Mouse (Mus musculus) heart, embryonic 14.5 days (tissue): ENCODE data around the gene Smg7. TPM values are rescaled to one million over a fixed set of nuclear protein-coding genes. Genes with fewer than 3 reads are reported as not detected.

Source experiments
- ATAC-seq: fragments of 200-750 bp; cut with Nextera tagmentation; 2 replicates; pipeline ENCODE4 v1.8.0; 2017; ENCODE audit warnings: low read depth, moderate TSS enrichment; ENCODE audit not compliant: insufficient number of reproducible peaks, insufficient read depth, low FRiP score
- H3K27ac ChIP-seq, 2 experiments: fragments of 200-500 bp in 1 of 2; fragments of 300-500 bp in 1 of 2; sonication (generic) in 1 of 2; replicated peaks in 1 of 2; 2 replicates each; pipeline ENCODE4 v1.5.1; 2012 to 2014; ENCODE audit warnings: low read depth in 2 of 2, low read length in 2 of 2, control low read depth in 1 of 2, mild to moderate bottlenecking in 1 of 2, mixed read lengths in 1 of 2; ENCODE audit not compliant: control insufficient read depth in 1 of 2, insufficient read depth in 1 of 2
- H3K27me3 ChIP-seq: fragments of 300-500 bp; sonication (generic); 2 replicates; pipeline ENCODE4 v1.6.1; 2014; ENCODE audit warnings: mild to moderate bottlenecking, low read length, control low read depth; ENCODE audit not compliant: control insufficient read depth, insufficient read depth
- H3K36me3 ChIP-seq: fragments of 300-500 bp; sonication (generic); 2 replicates; pipeline ENCODE4 v1.6.1; 2014; ENCODE audit warnings: mild to moderate bottlenecking, control low read depth, low read length, mixed read lengths; ENCODE audit not compliant: control insufficient read depth, insufficient read depth
- H3K4me1 ChIP-seq, 2 experiments: fragments of 200-500 bp in 1 of 2; fragments of 300-500 bp in 1 of 2; sonication (generic) in 1 of 2; 2 replicates each; pipeline ENCODE4 v1.6.1; 2012 to 2014; ENCODE audit warnings: low read length in 2 of 2, control low read depth in 1 of 2, mixed read lengths in 1 of 2; ENCODE audit not compliant: control insufficient read depth in 2 of 2, insufficient read depth in 2 of 2
- H3K4me2 ChIP-seq: fragments of 300-500 bp; sonication (generic); 2 replicates; pipeline ENCODE4 v1.6.1; 2014; ENCODE audit warnings: mild to moderate bottlenecking, low read length
- H3K4me3 ChIP-seq, 2 experiments: fragments of 200-500 bp in 1 of 2; fragments of 300-500 bp in 1 of 2; sonication (generic) in 1 of 2; 2 replicates each; pipeline ENCODE4 v1.5.1; 2012 to 2014; ENCODE audit warnings: low read length in 2 of 2, mild to moderate bottlenecking in 2 of 2, control low read depth in 1 of 2, low read depth in 1 of 2, moderate library complexity in 1 of 2; ENCODE audit not compliant: control insufficient read depth in 1 of 2, insufficient read depth in 1 of 2
- H3K9ac ChIP-seq: fragments of 300-500 bp; sonication (generic); 2 replicates; pipeline ENCODE4 v1.6.1; 2014; ENCODE audit warnings: mild to moderate bottlenecking, low read length
- H3K9me3 ChIP-seq: fragments of 300-500 bp; sonication (generic); 2 replicates; pipeline ENCODE4 v1.6.1; 2016; ENCODE audit warnings: low read length, control low read depth; ENCODE audit not compliant: control insufficient read depth
- WGBS: fragments of 180-500 bp; shearing (Covaris S2); extraction: QIAGEN DNeasy Blood & Tissue Kit; methylation state at CpG from one replicate; pipeline ENCODE4 v1.1.7; 2014; 5-methylcytosine and 5-hydroxymethylcytosine counted together
- polyA plus RNA-seq: library from polyadenylated mRNA; unstranded; fragments of >200 nt; fragmentation: Nextera tagmentation; extraction: Ambion mirVana; gene quantifications from 2 replicates; pipeline ENCODE4 v1.2.1, GENCODE M21; 2014

The Smg7 gene
- polyA plus RNA-seq: 28.2 and 29.1 TPM in 2 replicates

GRCm38 (mm10) chr1:152901765-152902664 lies at the start of gene Smg7:
Smg7 (minus strand) TSS chr1:152902646.
- Histone ChIP-seq H3K36me3 (peaks cover 12% of the 10 kb centered on the region; the same call in 1 of the 2 replicates), H3K27ac (peak within 1 kb of the TSS; percentile 100), H3K9me3 (no peaks in the 10 kb centered on the region), H3K27me3 (no peaks in the 10 kb centered on the region), H3K4me3 (peak within 1 kb of the TSS; percentile 96 to 100), H3K4me1 (peaks cover 0 to 22% of the 10 kb centered on the region in 2 experiments), H3K4me2 (peak within 1 kb of the TSS; percentile 98), H3K9ac (peak within 1 kb of the TSS; percentile 97)
- under 1% methylated on average over 81 of the region's 93 CpGs for WGBS
- ATAC-seq: peak; percentile 45

- 56% methylated on average over 4 of the region's 4 CpGs for WGBS
- ATAC-seq: no peak
Measured at GRCm38 (mm10) chr1:152942977-152943376, 40.5 kb upstream of the Smg7 start.

GRCm38 (mm10) chr1:152936365-152936764 lies 33.9 kb upstream of the Smg7 start:
- Histone ChIP-seq H3K4me1 (no peaks in the 10 kb centered on the region), H3K27ac (no peak overlapping the region), H3K4me3 (no peak overlapping the region), H3K36me3 (no peaks in the 10 kb centered on the region), H3K4me2 (no peak overlapping the region), H3K9me3 (no peaks in the 10 kb centered on the region), H3K27me3 (no peaks in the 10 kb centered on the region), H3K9ac (no peak overlapping the region)
- ATAC-seq: no peak
- 58% methylated on average over 5 of the region's 5 CpGs for WGBS

More at GRCm38 (mm10) chr1:152942977-152943376, 40.5 kb upstream of the Smg7 start:
- Histone ChIP-seq H3K4me3 (no peak overlapping the region), H3K4me2 (no peak overlapping the region), H3K9ac (no peak overlapping the region), H3K36me3 (no peaks in the 10 kb centered on the region), H3K27ac (no peak overlapping the region), H3K27me3 (no peaks in the 10 kb centered on the region), H3K4me1 (no peaks in the 10 kb centered on the region), H3K9me3 (no peaks in the 10 kb centered on the region)

DNA sequence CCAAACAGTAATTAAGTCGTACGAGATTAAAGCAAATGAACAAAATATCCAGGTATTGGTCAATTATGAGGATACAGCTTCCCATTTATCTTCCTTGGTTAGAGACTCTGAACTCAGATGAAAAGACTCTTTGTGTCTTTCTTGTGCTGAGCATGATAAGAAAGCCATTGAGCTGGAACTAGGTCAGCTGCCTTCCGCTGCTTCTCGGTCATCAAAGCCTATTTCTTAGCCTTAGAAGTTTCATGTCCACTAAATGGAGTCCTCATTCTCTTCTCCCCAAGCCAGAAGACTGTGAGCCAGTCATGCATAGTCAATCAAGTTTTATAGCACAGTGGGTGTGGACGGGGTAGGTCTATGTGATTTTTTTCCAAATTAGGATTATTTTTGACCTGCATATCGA lies 33.0 kb upstream of the Smg7 start:
- 76% methylated on average over 6 of the region's 6 CpGs for WGBS
- H3K27ac ChIP-seq: no peak overlapping the region

DNA sequence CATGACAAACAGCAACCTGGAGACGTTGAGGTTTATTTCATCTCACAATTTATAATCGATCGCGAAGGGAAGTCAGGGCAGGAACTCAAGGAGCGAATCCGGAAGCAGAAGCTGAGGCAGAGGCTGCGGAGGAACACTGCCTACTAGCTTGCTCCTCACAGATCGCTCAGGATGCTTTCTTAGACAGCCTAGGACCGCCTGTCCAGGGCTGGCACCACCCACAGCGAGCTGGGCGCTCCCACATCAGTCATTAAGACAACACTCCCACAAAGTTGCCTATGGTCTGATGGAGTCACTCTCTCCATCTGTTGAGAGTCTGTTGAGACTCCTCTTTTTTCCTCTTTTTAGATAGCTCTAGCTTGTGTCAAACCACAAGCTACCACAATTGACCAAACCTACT lies 31.5 kb upstream of the Smg7 start:
- H3K9ac ChIP-seq: no peak overlapping the region
- no peak overlapping the region for H3K4me2 ChIP-seq
- no peaks in the 10 kb centered on the region for H3K4me1 ChIP-seq
- H3K27ac ChIP-seq: no peak overlapping the region
- no peak for ATAC-seq
- WGBS: 58% methylated on average over 11 of the region's 11 CpGs
- no peak overlapping the region for H3K4me3 ChIP-seq
- no peaks in the 10 kb centered on the region for H3K9me3 ChIP-seq
- no peaks in the 10 kb centered on the region for H3K27me3 ChIP-seq
- H3K36me3 ChIP-seq: no peaks in the 10 kb centered on the region

More for the DNA sequence above, 33.0 kb upstream of the Smg7 start:
- Histone ChIP-seq H3K9ac (no peak overlapping the region), H3K4me3 (no peak overlapping the region), H3K36me3 (no peaks in the 10 kb centered on the region), H3K4me2 (no peak overlapping the region), H3K9me3 (no peaks in the 10 kb centered on the region), H3K4me1 (no peaks in the 10 kb centered on the region), H3K27me3 (no peaks in the 10 kb centered on the region)
- no peak for ATAC-seq

DNA sequence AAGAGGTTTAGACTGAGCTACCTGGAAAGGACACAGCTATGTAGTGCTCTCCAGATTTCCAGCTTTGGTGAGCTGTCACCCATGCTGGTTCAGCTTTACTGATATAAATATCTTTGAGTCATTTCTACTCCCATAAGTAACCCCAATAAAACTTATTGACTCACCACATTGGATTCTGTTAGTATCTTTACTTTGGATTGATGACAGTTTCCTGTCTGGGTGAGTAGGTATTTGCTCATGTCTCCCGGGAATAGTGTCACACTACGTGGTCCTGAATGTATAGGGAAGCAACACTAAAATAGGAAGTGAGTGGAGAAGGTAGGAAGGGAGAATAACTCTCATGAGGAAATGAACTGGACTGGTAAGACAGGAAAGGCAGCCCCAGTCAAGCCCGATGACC lies 19.3 kb upstream of the Smg7 start:
- WGBS: 76% methylated on average over 3 of the region's 3 CpGs
- Histone ChIP-seq H3K4me1 (no peaks in the 10 kb centered on the region), H3K4me3 (no peak overlapping the region), H3K4me2 (no peak overlapping the region), H3K9me3 (no peaks in the 10 kb centered on the region), H3K27ac (no peak overlapping the region), H3K36me3 (no peaks in the 10 kb centered on the region), H3K9ac (no peak overlapping the region), H3K27me3 (no peaks in the 10 kb centered on the region)
- no peak for ATAC-seq

GRCm38 (mm10) chr1:152917626-152918025 lies 15.2 kb upstream of the Smg7 start:
- whole genome bisulfite sequencing: 81% methylated on average over 4 of the region's 4 CpGs
- Histone ChIP-seq H3K9me3 (no peaks in the 10 kb centered on the region), H3K9ac (no peak overlapping the region), H3K4me1 (peaks cover 2 to 3% of the 10 kb centered on the region in 2 experiments; a peak in 2 of 4 replicates), H3K27ac (no peak overlapping the region), H3K36me3 (no peaks in the 10 kb centered on the region), H3K4me2 (no peak overlapping the region), H3K4me3 (no peak overlapping the region), H3K27me3 (no peaks in the 10 kb centered on the region)
- no peak for ATAC-seq
